Mouse (Mus musculus): Measurements from ENCODE around the gene Comtd1. TPM values are rescaled to one million over a fixed set of nuclear protein-coding genes. Genes with fewer than 3 reads are reported as not detected.

Gene Comtd1
- total RNA-seq, 2 experiments from 2014 or later, result 25.4 to 27.5 TPM

DNA sequence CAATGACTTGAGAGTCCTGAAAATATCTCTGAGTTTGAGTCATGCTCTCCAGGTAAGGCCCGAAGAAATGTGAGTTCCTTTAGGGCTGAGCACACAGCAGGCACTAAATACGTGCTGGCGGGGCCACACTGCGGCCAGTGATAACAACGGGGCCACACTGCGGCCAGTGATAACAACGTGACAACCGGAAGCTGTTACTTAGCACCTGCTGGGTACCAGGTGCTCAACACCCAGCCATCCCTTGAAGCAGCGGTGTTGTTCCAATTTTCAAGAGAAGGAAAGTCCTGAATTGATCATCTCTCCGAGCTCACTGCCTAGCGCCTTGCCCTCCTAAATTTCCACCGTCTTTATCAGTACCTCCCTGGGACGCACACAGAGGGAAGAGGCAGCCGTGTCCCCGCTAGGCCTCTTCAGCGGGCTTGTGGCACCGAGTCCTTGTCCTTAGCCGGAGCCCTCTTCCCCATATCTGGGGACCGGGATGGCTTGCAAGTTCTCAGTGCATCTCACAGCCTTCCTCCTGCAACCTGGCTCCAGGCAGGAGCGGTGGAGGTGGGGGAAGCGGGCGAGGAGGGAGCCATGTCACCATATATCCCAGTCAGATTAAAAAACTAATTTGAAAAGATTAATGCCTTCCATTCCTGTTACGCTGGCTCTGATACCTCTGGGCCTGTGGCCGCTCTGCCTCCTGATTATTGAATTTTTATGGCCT is 1.8 kb upstream of the Comtd1 start:
- H3K4me3 ChIP-seq, result no peak overlapping the region
- H3K27ac ChIP-seq, result no peak overlapping the region
- TF ChIP-seq CTCF (conservative IDR thresholded peaks at IDR 0.05), result no peak
- no peak for DNase-seq (ENCODE audit: low spot score in 2 of 2)

DNA sequence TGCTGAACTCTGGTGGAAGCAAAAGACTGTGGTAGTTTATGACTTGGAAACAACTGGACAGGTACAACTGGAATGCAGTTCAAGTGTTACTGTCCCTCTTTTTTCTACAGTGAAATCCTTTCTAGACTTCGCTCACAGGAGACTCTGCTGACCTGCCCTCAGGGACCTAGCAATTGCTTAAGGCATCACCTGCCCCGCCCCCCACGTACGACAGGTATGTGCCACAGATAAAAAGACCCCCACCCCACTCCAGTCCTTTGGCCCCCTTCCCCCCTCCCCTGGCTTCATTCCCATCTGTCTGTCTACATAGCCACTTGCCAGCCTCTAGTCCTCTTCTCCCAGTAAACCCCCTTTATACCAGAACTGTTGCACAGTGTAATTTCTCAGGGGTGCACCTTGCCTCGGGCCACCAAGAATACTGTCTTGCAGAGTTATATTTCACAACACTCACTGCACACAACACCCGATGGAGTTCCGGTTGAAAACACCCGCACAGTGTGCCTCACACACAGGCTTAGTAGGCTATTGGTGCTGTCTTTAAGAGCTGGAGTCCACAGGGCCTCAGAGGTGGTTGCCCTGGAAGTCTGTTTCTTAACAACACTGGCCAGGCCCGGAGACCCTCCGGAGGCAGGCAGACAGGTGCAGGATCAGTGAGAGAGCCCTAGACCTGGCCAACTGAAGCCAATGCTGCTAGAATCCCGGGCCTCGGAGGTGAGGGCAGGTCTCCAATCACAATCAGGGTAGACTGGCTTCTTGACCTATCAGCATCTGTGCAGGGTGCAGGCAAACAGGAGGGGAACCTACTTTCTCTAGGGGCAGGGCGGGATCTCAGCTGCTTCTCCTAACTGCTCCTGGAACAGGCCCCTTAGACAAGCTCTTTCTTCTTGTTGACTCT is 994 bp upstream of the Comtd1 start:
- Histone ChIP-seq H3K27ac (no peak overlapping the region), H3K4me3 (no peak overlapping the region)
- no peak for TF ChIP-seq CTCF (conservative IDR thresholded peaks at IDR 0.05)
- no peak for DNase-seq (ENCODE audit: low spot score in 2 of 2)

DNA sequence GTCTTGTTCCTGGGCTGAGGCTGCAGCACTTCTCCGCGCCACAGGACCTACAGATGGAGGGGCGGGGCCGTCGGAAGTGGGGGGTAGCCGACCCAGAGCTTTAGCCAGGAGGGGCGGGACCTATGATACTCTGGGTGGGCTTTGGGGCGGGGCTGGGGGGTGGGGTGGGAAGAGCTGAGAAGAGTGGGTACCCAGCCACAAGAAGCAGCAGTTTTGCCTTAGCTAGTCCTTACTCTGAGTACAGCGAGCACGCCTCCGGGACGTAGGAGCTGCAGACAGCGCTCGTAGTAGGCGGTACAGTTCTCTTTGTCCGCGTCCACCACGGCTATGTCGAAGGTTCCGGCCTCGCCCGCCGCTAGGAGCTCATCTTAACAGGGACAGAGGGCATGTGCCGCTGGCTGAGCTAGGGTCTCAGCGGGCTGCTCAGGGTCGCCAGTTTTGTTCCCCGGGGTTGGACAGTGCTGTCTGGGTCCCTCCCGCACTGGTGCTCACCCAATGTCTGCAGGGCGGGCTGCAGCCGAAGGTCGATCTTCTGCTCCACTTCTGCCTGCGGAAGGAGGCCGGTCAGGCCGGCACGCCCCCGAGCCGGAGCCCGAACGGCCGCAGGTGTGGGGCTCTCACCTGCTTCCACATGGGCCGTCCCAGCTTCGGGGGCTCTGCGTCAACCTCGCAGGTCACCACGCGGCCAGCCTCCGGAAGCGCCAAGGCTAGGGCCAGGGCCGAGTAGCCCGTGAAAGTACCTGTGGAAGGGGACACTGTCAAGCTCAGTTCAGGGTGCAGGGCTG is 1.2 kb downstream of the Comtd1 start:
- Histone ChIP-seq H3K4me3 (peak overlapping the region; percentile 93), H3K27ac (peak overlapping the region; percentile 88)
- no peak for TF ChIP-seq CTCF (conservative IDR thresholded peaks at IDR 0.05)
- DNase-seq (ENCODE audit: low spot score in 2 of 2), result peak in 1 of 2 experiments; percentile 32

DNA sequence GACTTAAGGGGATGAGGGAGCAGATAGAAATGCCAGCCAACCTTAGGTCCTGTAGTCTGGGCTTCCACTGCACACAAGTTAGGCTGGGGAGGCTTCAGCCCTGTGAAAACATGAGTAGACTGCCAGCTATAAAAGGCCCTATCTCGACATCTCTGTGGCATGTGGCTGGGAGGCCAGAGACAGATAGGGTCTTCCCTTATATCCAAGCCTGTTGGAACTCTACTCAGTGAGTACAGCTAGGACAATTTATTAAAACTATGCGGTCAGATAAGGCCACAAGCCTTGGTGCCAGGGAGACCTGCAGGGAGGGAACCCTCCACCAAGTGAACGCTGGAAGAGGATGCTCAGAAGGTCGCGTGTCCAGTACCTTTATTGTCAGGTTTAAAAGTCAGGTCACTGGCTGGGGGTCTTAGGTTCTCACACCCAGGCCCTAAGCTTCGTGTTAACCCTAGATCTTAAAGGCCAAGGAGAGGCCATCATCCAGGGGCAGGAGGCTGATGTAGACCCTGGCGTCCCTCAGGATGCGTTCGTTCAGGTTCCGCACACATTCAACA is 1.9 kb downstream of the Comtd1 start:
- no peak for TF ChIP-seq CTCF (conservative IDR thresholded peaks at IDR 0.05)
- Histone ChIP-seq H3K4me3 (peak overlapping the region; percentile 93), H3K27ac (no peak overlapping the region; the same call in 1 of the 2 replicates)
- no peak for DNase-seq (ENCODE audit: low spot score in 2 of 2)

DNA sequence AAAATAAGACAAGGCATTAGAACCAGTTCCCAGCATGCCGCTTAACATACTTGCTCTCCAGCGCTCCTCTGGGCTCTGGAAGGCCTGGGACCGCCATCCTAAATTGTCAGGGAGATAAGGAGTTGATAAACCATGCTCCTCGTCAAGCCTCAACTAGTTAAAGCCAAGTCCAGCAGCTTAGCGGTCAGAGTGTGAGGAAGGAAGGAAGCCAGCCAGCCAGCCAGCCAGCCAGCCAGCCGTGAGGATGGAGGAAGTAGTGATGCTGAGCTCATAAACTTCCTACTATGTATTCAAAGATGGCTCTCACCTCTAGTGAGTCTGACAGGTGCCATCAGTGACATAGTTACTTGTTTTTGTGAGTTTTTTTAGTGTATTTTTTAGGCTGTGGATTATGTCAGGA is 5.5 kb downstream of the Comtd1 start:
- no peak for TF ChIP-seq CTCF (conservative IDR thresholded peaks at IDR 0.05)

DNA sequence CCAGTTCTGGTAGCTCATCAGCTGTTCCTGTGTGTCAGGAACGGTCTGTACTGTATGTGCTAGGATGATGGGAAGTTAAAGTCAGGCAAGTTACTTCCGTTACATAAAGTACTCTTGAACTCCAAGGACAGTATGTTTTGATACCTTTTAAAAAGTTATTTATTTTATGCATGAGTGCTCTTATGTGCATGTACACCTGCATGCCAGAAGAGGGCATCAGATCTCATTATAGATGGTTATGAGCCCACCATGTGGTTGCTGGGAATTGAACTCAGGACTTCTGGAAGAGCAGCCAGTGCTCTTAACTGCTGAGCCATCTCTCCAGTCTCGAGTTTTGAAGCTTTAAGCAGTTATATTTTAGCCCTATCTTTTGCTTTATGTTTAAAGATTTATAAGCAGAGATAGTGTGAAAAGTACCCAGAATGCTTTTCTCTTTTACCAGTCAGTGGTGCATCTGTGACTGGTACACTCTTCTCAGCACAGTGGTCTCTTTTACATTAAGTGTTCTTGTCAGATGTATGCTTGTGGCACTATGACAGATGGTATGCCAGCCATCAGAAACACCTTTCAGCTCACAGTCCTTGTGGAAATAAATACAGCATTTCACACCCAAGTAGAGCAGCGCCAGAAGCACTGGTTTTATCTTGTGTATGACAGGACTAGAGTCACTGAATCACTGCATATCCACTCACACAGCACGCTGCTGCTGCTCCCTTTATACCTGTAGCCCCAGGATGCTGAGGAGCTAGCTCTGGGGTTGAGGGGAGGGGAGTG is 6.8 kb downstream of the Comtd1 start:
- DNase-seq (ENCODE audit: low spot score in 2 of 2), result no peak
- TF ChIP-seq CTCF (conservative IDR thresholded peaks at IDR 0.05), result peak; percentile 66
- Histone ChIP-seq H3K4me3 (no peak overlapping the region), H3K27ac (peak overlapping the region; percentile 53; the same call in 1 of the 2 replicates)

More for the DNA sequence above, 5.5 kb downstream of the Comtd1 start:
- Histone ChIP-seq H3K4me3 (no peak overlapping the region), H3K27ac (peak overlapping the region; percentile 53; the same call in 1 of the 2 replicates)
- DNase-seq (ENCODE audit: low spot score in 2 of 2), result no peak

DNA sequence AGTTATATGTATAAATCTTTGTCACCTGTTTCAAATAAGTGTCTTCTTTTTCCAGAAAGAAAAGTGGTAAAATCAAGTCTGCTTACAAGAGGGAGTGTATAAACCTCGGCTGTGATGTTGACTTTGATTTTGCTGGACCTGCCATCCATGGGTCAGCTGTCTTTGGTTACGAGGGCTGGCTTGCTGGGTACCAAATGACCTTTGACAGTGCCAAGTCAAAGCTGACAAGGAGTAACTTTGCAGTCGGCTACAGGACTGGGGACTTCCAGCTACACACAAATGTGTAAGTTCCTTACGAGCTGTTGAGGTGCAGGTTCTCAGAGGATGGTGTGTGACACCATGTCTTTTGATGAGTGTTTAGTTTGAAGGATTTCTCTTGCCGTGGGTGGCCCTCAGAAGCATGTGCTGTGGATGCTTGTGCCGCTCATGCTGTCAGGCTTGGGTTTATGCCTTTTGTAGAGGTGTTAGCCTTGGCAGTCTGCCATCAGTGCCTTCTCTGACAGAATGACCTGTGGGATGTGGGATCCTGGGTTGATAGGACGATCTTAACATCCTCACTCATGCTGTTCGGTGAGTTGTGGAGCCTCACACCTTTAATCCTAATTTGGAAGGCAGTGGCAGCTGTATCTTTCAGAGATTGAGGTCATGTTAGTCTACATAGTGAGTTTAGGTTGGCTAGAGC is 10.3 kb downstream of the Comtd1 start:
- H3K27ac ChIP-seq, result no peak overlapping the region
- DNase-seq (ENCODE audit: low spot score in 2 of 2), result no peak
- no peak for TF ChIP-seq CTCF (conservative IDR thresholded peaks at IDR 0.05)
- no peak overlapping the region for H3K4me3 ChIP-seq

DNA sequence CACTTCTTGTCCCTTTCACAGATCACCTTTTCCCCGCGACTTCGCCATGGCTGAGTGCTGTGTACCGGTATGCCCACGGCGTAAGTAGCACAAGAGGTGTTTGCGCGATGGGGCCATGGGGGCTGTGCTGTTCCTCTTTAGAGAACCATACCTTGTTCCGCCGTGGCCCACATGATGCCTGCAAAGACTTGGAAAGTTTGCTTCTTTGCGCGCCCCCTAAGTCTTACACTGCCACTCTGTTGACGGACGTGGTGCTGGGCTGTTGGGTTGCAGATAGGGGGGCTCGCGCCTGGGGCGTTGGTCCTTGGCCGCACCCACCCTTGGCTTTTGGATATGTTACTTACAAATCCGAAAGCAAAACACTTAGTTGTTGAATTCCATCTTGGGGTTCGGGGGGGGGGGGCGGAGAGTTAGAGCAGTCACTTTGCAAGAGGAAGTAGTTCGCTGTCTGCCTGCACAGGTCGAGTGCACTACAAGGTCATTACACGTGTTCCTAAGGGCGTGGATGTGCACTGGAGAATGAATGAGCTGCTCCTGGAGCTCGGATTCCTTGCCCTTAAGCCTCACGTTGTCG is 16.9 kb downstream of the Comtd1 start:
- no peak for TF ChIP-seq CTCF (conservative IDR thresholded peaks at IDR 0.05)
- Histone ChIP-seq H3K27ac (peak overlapping the region; percentile 100), H3K4me3 (peak overlapping the region; percentile 100)
- DNase-seq (ENCODE audit: low spot score in 2 of 2), result no peak

DNA sequence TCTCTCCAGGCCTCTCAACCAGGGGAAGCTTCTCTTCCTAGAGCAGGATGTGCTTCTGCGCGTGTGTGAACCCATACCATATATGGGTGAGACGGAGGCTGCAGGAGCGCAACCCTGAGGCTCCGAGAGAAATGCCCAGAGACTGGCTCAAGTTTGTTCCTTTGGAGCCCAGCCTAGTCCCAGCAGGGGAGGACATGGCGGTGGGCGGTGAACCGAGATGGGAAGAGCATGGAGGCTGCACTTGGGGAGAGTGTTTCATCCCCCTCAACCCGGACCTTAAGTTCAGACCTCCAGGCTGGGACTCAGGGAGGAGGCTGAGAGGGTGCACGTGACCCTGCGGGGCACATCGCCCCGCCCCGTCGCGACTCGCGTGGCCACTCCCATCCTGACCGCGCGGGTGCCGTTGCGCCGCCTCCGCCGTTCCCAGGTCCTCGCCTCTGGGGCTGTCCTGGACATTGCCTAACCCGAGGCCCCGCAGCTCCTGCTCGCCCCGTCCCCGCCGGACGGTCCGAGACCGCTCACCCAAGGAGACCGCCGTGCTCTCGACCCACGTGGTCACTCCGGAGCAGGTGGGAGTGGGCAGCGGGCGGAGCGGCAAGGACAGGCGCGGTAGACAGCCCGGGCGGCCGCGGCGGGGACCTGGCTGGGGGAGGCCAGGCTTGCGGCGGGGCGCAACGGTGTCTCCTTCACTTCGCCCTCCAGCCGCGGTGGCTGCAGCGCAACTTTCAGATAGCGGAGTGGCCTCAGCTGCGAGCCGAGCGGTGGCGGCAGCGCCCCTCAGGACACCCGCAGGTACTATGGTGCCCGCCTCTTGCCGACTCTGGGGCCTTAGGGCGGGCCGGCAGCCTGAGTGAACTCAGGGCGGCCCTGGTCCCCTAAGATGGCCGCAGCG is 17.7 kb downstream of the Comtd1 start:
- H3K4me3 ChIP-seq, result peak overlapping the region; percentile 100
- TF ChIP-seq CTCF (conservative IDR thresholded peaks at IDR 0.05), result peak; percentile 28
- DNase-seq (ENCODE audit: low spot score in 2 of 2), result peak; percentile 95 to 96
- H3K27ac ChIP-seq, result peak overlapping the region; percentile 100

Measured in layer of hippocampus, adult 2 months (tissue).